Mouse (Mus musculus): Measurements from ENCODE around the gene Agpat3.

Agpat3 gene

DNA sequence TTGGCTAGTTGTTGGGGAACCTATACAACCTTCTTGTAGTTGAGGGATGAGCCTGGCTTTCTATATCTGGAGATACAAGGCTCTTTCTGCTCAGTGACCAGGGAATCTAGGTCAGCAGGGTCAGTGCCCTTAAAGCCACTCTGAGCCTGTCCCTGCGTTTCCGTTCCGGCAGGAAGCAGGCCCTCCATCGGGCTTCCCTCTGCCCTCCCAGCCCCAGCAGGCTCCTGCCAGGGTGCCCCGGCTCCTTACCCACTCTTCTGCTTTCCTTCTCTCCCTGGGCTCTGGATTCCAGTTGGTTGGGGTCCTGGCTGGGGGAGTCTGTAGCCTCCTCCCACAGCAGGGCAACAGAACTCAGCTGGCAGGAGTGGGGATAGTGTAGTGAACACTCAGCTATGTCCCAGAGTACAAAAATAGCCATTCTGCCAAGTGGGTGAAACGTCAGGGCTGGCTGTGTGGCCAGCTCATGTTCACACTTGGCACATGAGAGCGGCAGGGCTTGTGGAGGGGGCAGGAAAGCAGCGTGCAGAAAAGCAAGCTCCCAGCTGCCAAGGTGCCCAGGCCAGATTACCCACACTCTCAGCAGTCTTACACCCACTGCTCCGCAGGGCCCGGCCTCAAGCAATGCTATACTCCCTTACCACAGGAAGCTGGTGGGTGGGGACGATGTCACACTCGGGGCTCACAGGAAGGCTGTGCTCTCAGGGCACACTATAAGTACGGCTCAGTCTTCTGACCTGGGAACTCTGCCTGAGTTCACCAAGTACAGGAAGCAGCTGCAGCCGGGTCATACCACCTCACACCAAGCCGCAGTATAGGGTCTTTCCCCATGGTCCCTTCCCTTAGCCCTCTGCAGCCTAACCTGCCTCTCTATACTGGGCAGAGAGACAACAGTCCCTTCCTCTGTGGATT is 54.5 kb downstream of the Agpat3 start:
- in situ Hi-C loops (cut with MboI): no loop called here

GRCm38 (mm10) chr10:78296980-78297379 is 55.3 kb downstream of the Agpat3 start:
- in situ Hi-C loops (cut with MboI): no loop called here

GRCm38 (mm10) chr10:78296371-78296770 is 55.9 kb downstream of the Agpat3 start:
- in situ Hi-C loops (cut with MboI): no loop called here

DNA sequence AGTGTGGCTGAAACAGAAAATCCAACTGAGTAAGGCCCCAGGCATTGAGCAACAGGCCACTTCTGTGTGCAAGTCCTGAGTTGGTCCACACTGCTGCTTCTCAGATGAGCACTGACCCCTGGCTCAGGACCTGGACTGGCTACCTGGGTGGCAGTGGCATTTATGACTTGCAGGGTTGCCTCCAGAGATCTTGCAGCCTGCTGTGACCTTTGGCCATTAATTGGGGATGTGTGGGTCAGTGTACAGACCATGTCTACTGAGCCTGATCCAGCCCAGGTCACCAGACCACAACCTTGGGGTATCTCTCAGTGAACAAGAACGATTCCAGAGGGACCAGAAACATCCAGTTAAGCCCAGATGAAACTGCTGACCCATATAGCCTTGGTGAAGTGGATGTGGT is 58.7 kb downstream of the Agpat3 start:
- in situ Hi-C loops (cut with MboI): no loop called here

GRCm38 (mm10) chr10:78292381-78292780 is 59.9 kb downstream of the Agpat3 start:
- in situ Hi-C loops (cut with MboI): no loop called here

DNA sequence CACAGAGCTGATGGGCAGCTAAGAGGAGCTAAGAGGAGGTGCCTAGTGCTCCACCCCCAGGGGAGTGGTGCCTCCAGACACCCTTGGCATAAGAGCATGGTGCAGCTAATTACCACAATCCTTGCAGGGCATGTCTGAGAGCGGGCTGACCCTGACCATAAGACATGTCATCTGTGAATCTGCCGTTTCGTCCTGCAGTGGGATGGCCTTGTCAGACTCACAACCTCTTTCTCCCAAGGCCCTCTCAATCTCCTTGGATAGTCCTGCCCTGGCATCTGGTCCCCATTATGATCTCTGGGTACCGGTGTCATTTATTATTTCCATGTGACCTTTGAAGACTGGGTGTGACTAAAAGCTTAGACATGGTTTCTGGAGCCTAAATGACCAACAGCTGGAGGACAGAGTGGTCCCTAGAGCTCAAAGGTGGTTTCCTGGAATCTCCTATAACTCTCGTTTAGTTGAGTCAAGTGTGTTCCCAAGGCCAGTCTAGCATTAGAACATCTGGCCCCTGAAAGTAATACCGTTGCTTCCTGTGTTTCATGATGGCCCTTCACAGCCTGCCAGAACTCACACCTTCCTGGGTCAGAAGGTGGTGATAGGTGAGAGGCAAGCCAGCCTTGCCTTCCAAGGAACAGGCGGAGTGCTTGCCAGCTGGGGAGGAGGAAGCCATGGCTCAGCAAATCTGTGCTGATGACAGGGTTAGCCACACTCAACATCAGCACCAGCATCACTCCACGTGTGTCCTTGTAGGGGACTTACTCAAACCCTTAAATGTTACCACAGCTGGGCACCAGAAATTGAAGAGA is 61.4 kb downstream of the Agpat3 start:
- in situ Hi-C loops (cut with MboI): no loop called here

DNA sequence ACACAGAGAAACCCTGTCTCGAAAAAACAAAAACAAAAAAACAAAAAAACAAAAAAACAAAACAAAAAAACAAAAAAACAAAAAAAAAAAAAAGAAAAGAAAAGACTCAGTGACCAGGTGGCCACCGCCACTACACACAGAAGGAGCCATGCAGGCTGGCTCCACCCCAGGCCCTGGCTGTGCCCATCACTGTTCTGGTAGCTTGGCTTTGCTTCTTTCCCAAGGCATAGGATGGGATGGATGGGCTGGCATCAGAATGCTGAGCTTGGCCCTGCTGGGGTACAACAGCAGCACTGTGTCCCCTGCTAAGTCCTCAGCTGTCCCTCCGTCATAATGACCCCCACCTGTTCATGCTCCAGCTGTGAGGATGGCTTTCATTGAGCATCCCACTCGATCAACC is 63.4 kb downstream of the Agpat3 start:
- in situ Hi-C loops (cut with MboI): loop anchor here (10.0 kb wide), 1 partner anchor 106 kb away; no protein-coding TSS in a partner anchor

DNA sequence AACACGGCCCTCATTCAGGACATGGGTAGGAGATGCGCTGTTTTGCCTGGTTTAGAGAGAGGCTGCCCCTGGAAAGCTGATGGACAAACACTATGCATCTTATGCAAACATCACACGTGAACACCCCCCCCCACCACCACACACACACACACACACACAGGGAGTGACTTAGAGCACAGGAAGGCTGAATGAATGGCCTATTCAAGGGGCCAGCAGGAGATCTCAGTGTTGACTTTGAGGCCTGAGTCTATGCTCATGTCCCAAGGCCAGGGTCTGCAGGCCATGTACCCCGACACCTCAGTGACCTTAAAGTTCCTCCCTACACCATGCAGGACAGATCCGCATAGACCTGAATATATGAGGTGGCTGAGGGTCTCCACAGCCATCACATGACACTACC is 64.2 kb downstream of the Agpat3 start:
- in situ Hi-C loops (cut with MboI): loop anchor here (10.0 kb wide), 1 partner anchor 107 kb away; no protein-coding TSS in a partner anchor

DNA sequence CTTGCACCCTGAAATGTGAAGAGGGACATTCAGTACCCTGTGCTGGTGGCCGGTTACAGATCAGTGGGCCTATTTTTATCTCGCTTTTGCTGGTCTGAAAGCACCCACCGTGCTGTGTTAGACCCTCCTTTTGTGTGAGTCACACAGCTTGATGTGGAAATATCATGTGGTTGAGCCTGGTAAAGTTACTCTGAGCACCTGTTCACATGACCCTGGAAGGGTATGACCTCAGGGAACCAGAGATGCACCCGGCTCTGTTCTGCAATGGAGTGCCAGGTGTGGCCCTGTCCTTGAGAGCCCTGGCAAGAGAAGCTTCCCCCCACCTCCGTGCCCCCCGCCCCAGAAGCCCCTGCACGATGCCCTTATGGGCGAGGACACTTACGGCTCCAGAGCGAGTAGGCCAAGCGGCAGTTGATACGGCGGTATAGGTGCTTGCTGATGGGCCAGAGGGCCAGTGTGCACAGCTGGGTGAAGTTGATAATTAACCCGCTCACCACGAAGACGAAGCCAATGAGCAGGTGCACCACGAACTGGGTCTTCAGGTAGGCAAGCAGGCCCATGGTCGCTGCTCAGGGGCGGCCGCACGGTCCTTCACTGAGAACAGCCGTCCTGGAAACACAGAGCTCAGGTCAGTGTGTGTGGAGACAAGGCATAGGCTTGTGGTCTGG is 64.7 kb downstream of the Agpat3 start:
- in situ Hi-C loops (cut with MboI): loop anchor here (10.0 kb wide), 1 partner anchor 107 kb away; no protein-coding TSS in a partner anchor

GRCm38 (mm10) chr10:78285959-78286358 is 66.3 kb downstream of the Agpat3 start:
- in situ Hi-C loops (cut with MboI): loop anchor here (10.0 kb wide), 1 partner anchor 109 kb away; no protein-coding TSS in a partner anchor

DNA sequence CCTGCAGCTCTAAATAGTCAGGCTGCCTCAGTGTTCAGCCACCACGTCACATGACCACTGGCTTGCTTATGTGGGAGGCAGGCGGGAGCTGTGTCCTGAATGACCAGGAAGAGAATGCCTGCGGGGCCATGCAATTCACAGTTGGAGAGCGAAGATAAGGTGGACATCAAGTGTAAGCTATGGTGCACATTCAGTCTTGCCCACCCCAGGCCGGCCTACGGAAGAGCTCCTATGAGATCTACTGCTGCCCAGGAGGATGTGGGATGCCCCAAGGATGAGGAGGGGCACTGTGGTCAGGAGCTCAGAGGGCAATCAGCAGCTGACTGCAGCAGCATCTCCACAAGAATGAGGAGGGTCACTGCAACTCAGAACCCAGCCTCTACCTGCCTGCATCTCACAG is 66.9 kb downstream of the Agpat3 start:
- in situ Hi-C loops (cut with MboI): loop anchor here (10.0 kb wide), 1 partner anchor 109 kb away; no protein-coding TSS in a partner anchor

DNA sequence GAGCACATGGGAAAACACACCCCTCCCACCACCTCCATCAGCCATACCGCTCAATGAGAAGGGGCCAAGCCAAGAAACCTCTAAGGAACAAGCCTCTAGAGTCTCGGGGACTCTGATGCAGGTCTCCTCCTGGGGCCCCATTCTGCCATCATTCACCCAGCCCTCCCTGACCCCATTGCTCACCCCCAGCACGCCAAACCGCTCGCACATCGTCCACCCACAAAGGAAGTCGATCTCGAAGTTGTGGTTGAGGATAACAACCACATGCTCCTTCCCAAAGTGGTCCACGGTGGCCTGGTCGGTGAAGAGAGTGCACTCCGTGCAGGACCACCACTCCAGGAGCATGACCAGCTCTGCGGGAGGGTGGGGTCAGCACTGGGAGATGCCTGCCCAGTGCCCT is 67.5 kb downstream of the Agpat3 start:
- in situ Hi-C loops (cut with MboI): loop anchor here (10.0 kb wide), 1 partner anchor 110 kb away; no protein-coding TSS in a partner anchor

- in situ Hi-C loops (cut with MboI): loop anchor here (10.0 kb wide), 1 partner anchor 112 kb away; no protein-coding TSS in a partner anchor
Observed at GRCm38 (mm10) chr10:78282411-78282810, 69.9 kb downstream of the Agpat3 start.

- in situ Hi-C loops (cut with MboI): loop anchor here (10.0 kb wide), 1 partner anchor 114 kb away; no protein-coding TSS in a partner anchor
Observed at GRCm38 (mm10) chr10:78280486-78280885, 71.8 kb downstream of the Agpat3 start.

DNA sequence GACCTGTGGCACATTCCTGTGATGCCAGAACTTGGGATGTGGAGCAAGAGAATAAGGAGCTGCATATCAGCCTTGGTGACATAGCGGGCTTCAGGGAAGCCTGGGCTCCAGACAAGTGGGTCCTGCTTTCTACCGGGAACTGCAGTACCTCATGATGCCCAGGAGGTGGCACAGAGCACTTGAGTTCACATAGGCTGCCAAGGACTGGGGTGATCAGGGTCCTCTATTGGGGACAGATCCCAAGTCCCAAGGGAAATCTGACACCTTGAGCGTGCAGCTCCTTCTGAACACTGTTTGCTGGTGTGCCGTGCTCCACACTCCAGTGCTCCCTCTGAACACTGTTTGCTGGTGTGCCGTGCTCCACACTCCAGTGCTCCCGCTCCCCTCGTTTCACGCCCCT is 73.1 kb downstream of the Agpat3 start:
- in situ Hi-C loops (cut with MboI): no loop called here

GRCm38 (mm10) chr10:78277835-78278234 is 74.5 kb downstream of the Agpat3 start:
- in situ Hi-C loops (cut with MboI): no loop called here

DNA sequence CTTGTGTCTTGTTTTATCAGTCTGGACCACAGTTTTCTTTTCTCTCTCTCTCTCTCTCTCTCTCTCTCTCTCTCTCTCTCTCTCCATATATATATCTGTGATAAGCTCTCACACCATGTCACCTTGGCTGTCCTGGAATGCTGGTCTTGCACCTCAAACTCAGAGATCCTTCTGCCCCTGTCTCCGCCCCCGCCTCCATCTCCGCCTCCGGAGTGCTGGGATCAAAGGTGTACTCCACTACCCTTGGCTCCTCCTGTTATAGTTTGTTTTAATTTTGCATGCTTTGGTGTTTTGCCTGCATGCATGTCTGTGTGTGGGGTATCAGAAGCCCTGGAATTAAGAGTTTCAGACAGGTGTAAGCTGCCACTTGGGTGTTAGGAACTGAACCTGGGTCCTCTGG is 76.0 kb downstream of the Agpat3 start:
- in situ Hi-C loops (cut with MboI): no loop called here

DNA sequence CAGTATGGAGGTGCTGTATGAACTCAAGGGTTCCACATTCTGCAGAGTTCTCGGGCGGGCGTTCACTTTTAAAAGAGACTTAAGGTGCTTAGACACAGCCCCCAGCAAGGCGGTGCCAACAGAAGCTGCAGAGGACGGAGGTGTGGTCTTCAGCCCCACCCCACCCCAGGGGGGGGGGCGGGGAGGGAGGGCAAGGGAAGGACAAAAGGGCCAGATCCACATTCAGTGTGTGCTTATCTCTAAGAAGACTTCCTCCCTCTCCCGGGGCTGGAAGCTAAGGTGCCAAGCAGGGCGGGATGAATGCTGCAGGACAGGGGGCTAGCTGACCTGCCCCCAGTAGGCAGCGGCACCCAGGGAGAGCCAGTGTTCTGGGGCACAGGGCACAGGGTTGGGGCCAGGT is 79.4 kb downstream of the Agpat3 start:
- in situ Hi-C loops (cut with MboI): no loop called here

- in situ Hi-C loops (cut with MboI): no loop called here
Observed at GRCm38 (mm10) chr10:78265881-78266280, 86.4 kb downstream of the Agpat3 start.

DNA sequence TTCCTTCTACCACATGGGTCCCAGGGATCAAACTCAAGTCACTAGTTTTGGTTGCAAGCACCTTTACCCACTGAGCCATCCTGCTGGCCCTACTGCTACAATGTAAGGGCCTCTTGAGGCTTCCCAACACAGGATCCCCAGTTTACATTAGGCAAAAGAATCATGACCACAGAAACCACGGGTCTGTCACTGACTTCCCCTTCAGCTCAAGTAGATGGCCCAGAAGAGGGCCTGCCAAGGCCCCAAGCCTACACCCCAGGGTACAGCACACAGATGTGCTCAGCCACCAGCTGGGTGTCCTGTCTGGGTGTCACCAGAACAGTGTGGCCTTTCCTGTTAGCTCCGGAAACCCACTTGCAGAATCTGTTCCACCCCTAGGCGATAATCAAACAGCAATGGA is 87.6 kb downstream of the Agpat3 start:
- in situ Hi-C loops (cut with MboI): no loop called here

- in situ Hi-C loops (cut with MboI): no loop called here
Observed at GRCm38 (mm10) chr10:78260916-78261650, 91.2 kb downstream of the Agpat3 start.

All from mature B cell (primary cell).